Mouse (Mus musculus) neural tube, embryonic 11.5 days (tissue): ENCODE measurements around the gene Pld4. TPM values are rescaled to one million over a fixed set of nuclear protein-coding genes. Genes with fewer than 3 reads are reported as not detected.

ENCODE experiments used
- ATAC-seq: fragments of 200-750 bp; cut with Nextera tagmentation; 2 replicates; pipeline ENCODE4 v1.8.0; 2017; ENCODE audit warnings: moderate number of reproducible peaks, mild to moderate bottlenecking, moderate TSS enrichment, moderate library complexity; ENCODE audit not compliant: insufficient read depth, low FRiP score, low TSS enrichment
- DNase-seq: peaks from one replicate; pipeline ENCODE4 v3.0.0-alpha.2; 2015; ENCODE audit warnings: low spot score
- H3K27ac ChIP-seq: fragments of 300-500 bp; sonication (generic); 2 replicates; pipeline ENCODE4 v1.5.1; 2014; ENCODE audit warnings: low read depth, mild to moderate bottlenecking, low read length
- H3K27me3 ChIP-seq: fragments of 300-500 bp; sonication (generic); 2 replicates; pipeline ENCODE4 v1.6.1; 2014; ENCODE audit warnings: mild to moderate bottlenecking, low read length, mixed read lengths; ENCODE audit not compliant: control insufficient read depth, insufficient read depth
- H3K36me3 ChIP-seq: fragments of 300-500 bp; sonication (generic); 2 replicates; pipeline ENCODE4 v1.6.1; 2014; ENCODE audit warnings: mild to moderate bottlenecking, low read length, moderate library complexity, mixed read lengths; ENCODE audit not compliant: control insufficient read depth, insufficient read depth
- H3K4me1 ChIP-seq: fragments of 300-500 bp; sonication (generic); 2 replicates; pipeline ENCODE4 v1.6.1; 2014; ENCODE audit warnings: low read length, mixed read lengths; ENCODE audit not compliant: control insufficient read depth, insufficient read depth
- H3K4me2 ChIP-seq: fragments of 300-500 bp; sonication (generic); 2 replicates; pipeline ENCODE4 v1.6.1; 2014; ENCODE audit warnings: low read depth, mild to moderate bottlenecking, moderate library complexity
- H3K4me3 ChIP-seq: fragments of 300-500 bp; sonication (generic); 2 replicates; pipeline ENCODE4 v1.5.1; 2014; ENCODE audit warnings: low read depth, low read length
- H3K9ac ChIP-seq: fragments of 300-500 bp; sonication (generic); 2 replicates; pipeline ENCODE4 v1.6.1; 2014; ENCODE audit warnings: mild to moderate bottlenecking, low read length
- H3K9me3 ChIP-seq: fragments of 300-500 bp; sonication (generic); 2 replicates; pipeline ENCODE4 v1.6.1; 2016; ENCODE audit warnings: low read length; ENCODE audit not compliant: control insufficient read depth
- WGBS: fragments of 180-500 bp; shearing (Covaris S2); extraction: QIAGEN DNeasy Blood & Tissue Kit; methylation state at CpG from one replicate; pipeline ENCODE4 v1.1.7; 2014; 5-methylcytosine and 5-hydroxymethylcytosine counted together
- polyA plus RNA-seq: library from polyadenylated mRNA; unstranded; fragments of >200 nt; fragmentation: Nextera tagmentation; extraction: Ambion mirVana; gene quantifications from 2 replicates; pipeline ENCODE4 v1.2.1, GENCODE M21; 2014

The Pld4 gene
- polyA plus RNA-seq, 1 experiment from 2014 or later, result 3.8 TPM

DNA sequence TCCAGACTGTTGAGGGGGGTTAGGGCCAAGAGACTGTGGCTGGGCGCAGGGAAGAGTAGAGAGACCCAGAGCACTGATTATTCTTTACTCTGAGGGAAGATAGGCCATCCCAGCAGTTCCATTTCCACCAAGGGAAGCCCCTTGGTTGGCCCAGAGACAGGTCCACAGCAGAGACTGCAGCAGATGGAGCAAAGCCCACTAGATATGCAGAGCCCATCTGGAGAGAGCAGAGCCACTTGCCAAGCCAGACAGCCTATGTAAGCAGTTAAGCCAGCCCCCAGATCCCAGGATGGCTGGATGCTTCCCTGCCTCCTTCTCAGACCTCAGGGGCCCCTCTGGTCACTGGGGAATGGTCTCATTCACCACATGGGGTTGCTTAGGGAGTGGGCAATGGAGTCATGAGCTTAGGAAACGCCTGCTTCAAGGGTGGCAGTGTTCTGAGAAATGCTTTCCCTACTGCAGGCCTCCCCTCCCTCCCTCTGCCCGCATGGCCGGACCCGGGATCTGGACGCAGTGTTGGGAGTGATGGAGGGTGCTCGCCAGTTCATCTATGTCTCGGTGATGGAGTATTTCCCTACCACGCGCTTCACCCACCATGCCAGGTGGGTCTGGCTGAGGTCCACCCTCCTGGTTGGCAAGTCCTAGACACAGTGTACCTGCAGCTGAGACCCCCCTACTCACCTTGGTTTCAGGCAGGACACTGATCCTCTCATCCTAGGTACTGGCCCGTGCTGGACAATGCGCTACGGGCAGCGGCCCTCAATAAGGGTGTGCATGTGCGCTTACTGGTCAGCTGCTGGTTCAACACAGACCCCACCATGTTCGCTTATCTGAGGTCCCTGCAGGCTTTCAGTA lies 6.8 kb downstream of the Pld4 start:
- Histone ChIP-seq H3K4me3 (no peak overlapping the region), H3K4me1 (no peaks in the 10 kb centered on the region), H3K9ac (no peak overlapping the region), H3K4me2 (no peak overlapping the region), H3K27ac (no peak overlapping the region), H3K27me3 (no peaks in the 10 kb centered on the region), H3K36me3 (no peaks in the 10 kb centered on the region), H3K9me3 (no peaks in the 10 kb centered on the region)
- ATAC-seq, result no peak
- WGBS, result 87% methylated on average over 16 of the region's 16 CpGs
- peak; percentile 4 for DNase-seq

DNA sequence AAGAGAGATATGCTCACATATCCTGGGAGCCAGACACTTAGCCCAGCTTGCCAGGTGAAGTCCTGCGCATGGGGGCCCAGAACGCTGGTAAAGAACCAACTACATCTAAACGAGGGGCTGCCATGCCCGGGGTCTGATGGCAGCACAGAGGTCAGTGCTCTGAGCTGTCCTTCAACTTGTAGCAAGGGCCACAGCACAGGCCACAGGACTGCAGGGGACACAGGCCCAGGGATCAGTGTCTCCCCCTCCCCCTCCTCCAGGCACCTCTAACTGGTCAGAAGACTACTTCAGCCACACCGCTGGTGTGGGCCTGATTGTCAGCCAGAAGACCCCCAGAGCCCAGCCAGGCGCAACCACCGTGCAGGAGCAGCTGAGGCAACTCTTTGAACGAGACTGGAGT lies 7.7 kb downstream of the Pld4 start:
- peak; percentile 8 for DNase-seq
- 88% methylated on average over 8 of the region's 8 CpGs for WGBS

DNA sequence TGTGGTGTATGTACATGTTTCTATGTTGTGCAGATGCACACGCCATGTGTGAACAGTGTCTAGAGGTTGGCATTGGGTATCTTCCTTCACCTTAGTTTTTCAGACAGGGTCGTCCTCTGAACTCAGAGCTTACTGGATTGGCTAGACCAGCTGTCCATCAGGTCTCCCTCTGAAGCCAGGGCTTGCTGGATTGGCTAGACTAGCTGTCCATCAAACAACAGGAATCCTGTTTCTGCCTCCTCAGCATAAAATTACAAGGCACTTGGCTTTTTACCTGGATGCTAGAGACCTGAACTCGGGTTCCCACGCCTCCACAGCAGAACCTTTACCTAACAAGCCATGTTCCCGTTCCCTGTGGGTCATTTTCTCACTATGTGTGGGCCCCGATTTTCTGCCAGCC lies 8.6 kb downstream of the Pld4 start:
- Histone ChIP-seq H3K27me3 (no peaks in the 10 kb centered on the region), H3K4me1 (no peaks in the 10 kb centered on the region), H3K27ac (no peak overlapping the region), H3K4me3 (no peak overlapping the region), H3K9me3 (no peaks in the 10 kb centered on the region), H3K36me3 (no peaks in the 10 kb centered on the region), H3K4me2 (no peak overlapping the region), H3K9ac (no peak overlapping the region)
- DNase-seq (peak; percentile 10), ATAC-seq (no peak)
- WGBS, result 84% methylated on average over 6 of the region's 6 CpGs

More for the DNA sequence above, 7.7 kb downstream of the Pld4 start:
- Histone ChIP-seq H3K27ac (no peak overlapping the region), H3K4me2 (no peak overlapping the region), H3K27me3 (no peaks in the 10 kb centered on the region), H3K9me3 (no peaks in the 10 kb centered on the region), H3K4me3 (no peak overlapping the region), H3K9ac (no peak overlapping the region), H3K4me1 (no peaks in the 10 kb centered on the region), H3K36me3 (no peaks in the 10 kb centered on the region)
- no peak for ATAC-seq

DNA sequence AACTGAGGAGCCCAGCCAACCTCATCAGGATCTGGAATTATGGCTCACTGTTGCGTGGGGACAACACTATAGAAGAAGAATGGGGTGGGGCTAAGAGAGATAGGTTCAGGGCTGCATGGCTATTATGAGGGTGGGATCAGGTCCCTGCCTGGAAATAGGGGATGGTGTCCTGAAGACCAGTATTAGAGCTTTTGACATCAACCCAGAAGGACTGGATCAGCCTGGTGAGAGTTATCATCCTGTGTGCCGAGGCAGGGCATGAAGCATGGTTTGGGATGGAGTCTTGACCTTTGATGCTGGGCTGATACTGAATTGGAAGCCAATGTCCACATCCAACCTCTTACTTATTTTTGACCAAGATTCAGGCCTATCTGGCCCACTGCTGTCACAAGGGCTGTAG lies 9.3 kb downstream of the Pld4 start:
- H3K27ac ChIP-seq, result no peak overlapping the region
- no peaks in the 10 kb centered on the region for H3K27me3 ChIP-seq
- H3K4me2 ChIP-seq, result no peak overlapping the region
- H3K9ac ChIP-seq, result no peak overlapping the region
- no peaks in the 10 kb centered on the region for H3K9me3 ChIP-seq
- no peaks in the 10 kb centered on the region for H3K4me1 ChIP-seq
- no peak for ATAC-seq
- peak; percentile 5 for DNase-seq
- H3K36me3 ChIP-seq, result no peaks in the 10 kb centered on the region
- WGBS, result 71% methylated on average over 2 of the region's 2 CpGs
- no peak overlapping the region for H3K4me3 ChIP-seq

DNA sequence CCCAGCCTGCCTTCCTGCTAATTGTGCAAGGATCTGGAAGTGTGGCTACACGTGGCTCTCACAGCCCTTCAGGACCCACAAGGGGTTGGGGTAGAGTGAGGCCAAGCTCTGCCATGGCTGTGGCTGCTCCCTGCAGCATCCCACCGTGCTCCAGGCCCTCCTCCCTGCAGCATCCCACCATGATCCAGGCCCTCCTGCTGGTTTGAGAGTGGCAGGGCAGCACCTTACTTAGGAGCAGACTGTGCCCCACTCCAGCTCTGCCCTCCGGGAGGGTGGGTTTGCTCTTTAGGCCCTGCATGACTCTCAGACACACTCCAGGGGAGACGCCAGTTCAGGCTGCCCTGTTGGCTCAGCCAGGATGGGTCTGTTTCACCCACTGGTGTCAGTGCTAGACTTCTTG lies 9.9 kb downstream of the Pld4 start:
- H3K27ac ChIP-seq, result no peak overlapping the region
- H3K4me2 ChIP-seq, result no peak overlapping the region
- no peaks in the 10 kb centered on the region for H3K9me3 ChIP-seq
- H3K4me3 ChIP-seq, result no peak overlapping the region
- H3K27me3 ChIP-seq, result no peaks in the 10 kb centered on the region
- DNase-seq (no peak), ATAC-seq (no peak)
- H3K9ac ChIP-seq, result peak overlapping the region; percentile 6; the same call in 1 of the 2 replicates
- WGBS, result 79% methylated on average over 4 of the region's 4 CpGs
- H3K4me1 ChIP-seq, result no peaks in the 10 kb centered on the region
- no peaks in the 10 kb centered on the region for H3K36me3 ChIP-seq

DNA sequence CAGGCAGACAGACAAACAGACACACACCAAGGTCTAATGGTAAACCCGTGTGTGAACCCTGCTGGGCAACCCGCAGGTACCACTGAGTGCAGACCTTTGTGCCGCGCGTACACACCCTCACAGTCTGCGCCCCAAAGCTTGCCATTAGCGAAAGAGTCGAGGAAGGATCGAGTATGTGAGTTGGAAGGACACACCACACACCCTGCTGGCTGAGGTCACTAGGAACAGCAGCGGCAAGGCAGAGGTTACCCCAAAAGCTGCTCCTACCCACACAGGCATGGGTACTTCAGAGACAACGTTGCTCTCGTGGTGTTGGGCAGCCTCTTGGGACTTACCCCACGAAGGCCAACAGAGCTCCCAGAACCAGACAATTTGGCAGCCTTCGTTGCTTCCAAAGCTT lies 11.9 kb downstream of the Pld4 start:
- no peak overlapping the region for H3K9ac ChIP-seq
- H3K4me2 ChIP-seq, result no peak overlapping the region
- no peaks in the 10 kb centered on the region for H3K4me1 ChIP-seq
- no peaks in the 10 kb centered on the region for H3K9me3 ChIP-seq
- no peak overlapping the region for H3K4me3 ChIP-seq
- H3K27ac ChIP-seq, result no peak overlapping the region
- H3K27me3 ChIP-seq, result no peaks in the 10 kb centered on the region
- ATAC-seq, result no peak
- DNase-seq, result no peak
- 89% methylated on average over 14 of the region's 14 CpGs for WGBS
- H3K36me3 ChIP-seq, result no peaks in the 10 kb centered on the region

DNA sequence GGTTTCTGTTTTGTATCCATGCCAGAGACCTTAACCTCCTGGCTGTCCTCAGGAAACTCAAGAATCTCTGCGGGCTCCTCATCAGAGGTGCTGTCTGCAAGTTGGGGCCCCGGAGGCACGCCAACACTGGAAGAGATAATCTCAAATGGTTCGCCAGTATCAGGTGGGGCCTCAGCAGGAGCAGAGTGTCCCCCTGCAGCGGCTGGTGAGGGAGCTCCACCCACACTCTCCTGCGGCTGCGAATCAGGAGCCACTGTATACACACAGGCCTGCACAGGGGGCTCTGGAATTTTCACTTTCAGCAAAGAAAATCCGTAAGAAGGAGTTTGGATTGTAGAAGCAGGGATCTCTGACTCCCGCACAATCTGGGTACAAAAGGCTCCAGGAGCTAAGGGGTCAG lies 12.9 kb downstream of the Pld4 start:
- WGBS, result 53% methylated on average over 9 of the region's 9 CpGs
- no peak overlapping the region for H3K27ac ChIP-seq
- no peak for ATAC-seq

DNA sequence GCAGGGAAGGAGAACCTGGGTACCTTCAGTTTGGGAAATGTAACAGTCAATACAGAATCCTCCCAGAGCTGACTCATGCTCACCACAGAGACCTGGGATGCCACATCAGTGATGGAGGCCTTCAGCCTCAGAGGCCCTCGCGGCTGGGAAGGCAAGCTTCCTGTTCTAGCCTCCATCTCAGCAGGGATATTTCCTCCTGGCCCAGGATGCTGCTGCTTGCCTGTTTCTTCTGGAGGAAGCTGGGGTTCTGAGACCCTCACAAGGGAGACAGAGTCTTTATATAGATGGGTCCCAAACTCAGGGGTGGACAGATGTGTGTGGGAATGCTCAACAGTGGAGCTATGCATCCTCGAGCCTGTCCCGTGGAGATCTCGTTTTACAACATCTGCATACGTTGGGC lies 13.6 kb downstream of the Pld4 start:
- DNase-seq (no peak), ATAC-seq (no peak)
- Histone ChIP-seq H3K9me3 (no peaks in the 10 kb centered on the region), H3K27me3 (no peaks in the 10 kb centered on the region), H3K9ac (no peak overlapping the region), H3K36me3 (no peaks in the 10 kb centered on the region), H3K27ac (no peak overlapping the region), H3K4me1 (no peaks in the 10 kb centered on the region), H3K4me2 (no peak overlapping the region), H3K4me3 (no peak overlapping the region)
- WGBS, result 75% methylated on average over 6 of the region's 6 CpGs

More for the DNA sequence above, 12.9 kb downstream of the Pld4 start:
- Histone ChIP-seq H3K4me3 (no peak overlapping the region), H3K4me1 (no peaks in the 10 kb centered on the region), H3K9me3 (no peaks in the 10 kb centered on the region), H3K9ac (no peak overlapping the region), H3K4me2 (no peak overlapping the region), H3K36me3 (no peaks in the 10 kb centered on the region), H3K27me3 (no peaks in the 10 kb centered on the region)
- DNase-seq, result no peak

DNA sequence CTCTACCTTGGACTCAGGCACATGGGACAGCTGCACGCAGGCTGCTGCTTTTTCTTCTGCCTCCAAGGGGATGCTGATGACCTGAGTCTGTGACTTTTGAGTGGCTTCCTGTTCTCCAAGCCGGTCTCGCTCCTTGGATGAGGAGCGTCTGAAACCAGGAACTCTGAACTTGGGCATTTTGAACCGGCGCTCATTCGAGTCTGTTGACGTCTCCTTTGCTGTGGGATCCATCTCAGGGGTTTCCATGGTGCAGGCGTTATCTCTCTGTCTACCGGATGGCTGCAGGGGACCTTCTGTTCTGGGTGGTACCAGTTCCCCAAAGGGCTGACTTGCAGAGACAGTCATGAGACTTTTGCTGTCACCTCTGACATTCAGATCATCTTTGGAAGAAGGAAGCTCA lies 14.0 kb downstream of the Pld4 start:
- 98% methylated on average over 10 of the region's 10 CpGs for WGBS
- Histone ChIP-seq H3K9me3 (no peaks in the 10 kb centered on the region), H3K4me3 (no peak overlapping the region), H3K9ac (no peak overlapping the region), H3K4me2 (no peak overlapping the region), H3K27ac (no peak overlapping the region), H3K4me1 (no peaks in the 10 kb centered on the region), H3K36me3 (no peaks in the 10 kb centered on the region), H3K27me3 (no peaks in the 10 kb centered on the region)
- ATAC-seq (no peak), DNase-seq (no peak)
